Mouse (Mus musculus): Measurements from ENCODE around the gene Cacna1d.

- TF ChIP-seq BHLHE40 (IDR thresholded peaks at IDR 0.05; ENCODE audit: low read depth, low read length) (no peak), POLR2AphosphoS2 (IDR thresholded peaks at IDR 0.05; ENCODE audit: low read depth, low read length) (no peak), MAFK (IDR thresholded peaks at IDR 0.05; ENCODE audit: insufficient replicate concordance, low read length) (no peak), UBTF (IDR thresholded peaks at IDR 0.05; ENCODE audit: low read depth, low read length) (no peak)
These were observed 242.4 kb downstream of the Cacna1d start for GRCm38 (mm10) chr14:30248811-30249210.

Measured in CH12.LX (cell line).